Mouse (Mus musculus): Measurements from ENCODE around the gene Ssbp1. TPM values are rescaled to one million over a fixed set of nuclear protein-coding genes. Genes with fewer than 3 reads are reported as not detected.
A peak's percentile ranks its signal among the peaks of the same experiment; 100 is the strongest.

Gene Ssbp1
- 174 and 202 TPM in 2 replicates for polyA plus RNA-seq (2014; fragmentation: Nextera tagmentation; extraction: Ambion mirVana)

GRCm38 (mm10) chr6:40470916-40471719 is at the start of gene Ssbp1:
TSS of gene Ssbp1 (plus strand) at chr6:40471352.
- H3K9me3 ChIP-seq (replicated peaks; ENCODE audit: control insufficient read depth, low read length): no peaks in the 10 kb centered on the region
- 1% methylated on average over 54 of the region's 54 CpGs for WGBS
- H3K4me3 ChIP-seq (ENCODE audit: low read depth, low read length): peak within 1 kb of the TSS; percentile 57
- peaks cover 3% of the 10 kb centered on the region; the same call in 1 of the 2 replicates for H3K36me3 ChIP-seq (replicated peaks; ENCODE audit: control insufficient read depth, insufficient read depth, low read depth, low read length)
- H3K9ac ChIP-seq (replicated peaks; ENCODE audit: low read length): peak within 1 kb of the TSS; percentile 84
- no peaks in the 10 kb centered on the region; the same call in 1 of the 2 replicates for H3K4me1 ChIP-seq (ENCODE audit: control insufficient read depth, insufficient read depth, low read length)
- H3K27ac ChIP-seq (replicated peaks; ENCODE audit: low read depth, low read length): peak within 1 kb of the TSS; percentile 89
- ATAC-seq (replicated peaks; ENCODE audit: insufficient number of reproducible peaks, low FRiP score, low TSS enrichment, low read depth) (peak; percentile 94), DNase-seq (ENCODE audit: low spot score) (peak; percentile 95)
- no peaks in the 10 kb centered on the region for H3K27me3 ChIP-seq (ENCODE audit: control insufficient read depth, insufficient read depth, low read length)
- peak within 1 kb of the TSS; percentile 46 for H3K4me2 ChIP-seq (ENCODE audit: low read depth, low read length)

- WGBS: 78% methylated on average over 1 of the region's 1 CpGs
- no peak for ATAC-seq (replicated peaks; ENCODE audit: insufficient number of reproducible peaks, low FRiP score, low TSS enrichment, low read depth)
Observed at GRCm38 (mm10) chr6:40423013-40423412, 48.1 kb upstream of the Ssbp1 start.

GRCm38 (mm10) chr6:40423774-40424173 is 47.4 kb upstream of the Ssbp1 start:
- 61% methylated on average over 1 of the region's 1 CpGs for WGBS
- no peaks in the 10 kb centered on the region for H3K9me3 ChIP-seq (replicated peaks; ENCODE audit: control insufficient read depth, low read length)
- no peak overlapping the region for H3K4me3 ChIP-seq (ENCODE audit: low read depth, low read length)

More at GRCm38 (mm10) chr6:40423013-40423412, 48.1 kb upstream of the Ssbp1 start:
- no peak overlapping the region for H3K9ac ChIP-seq (replicated peaks; ENCODE audit: low read length)
- H3K4me2 ChIP-seq (ENCODE audit: low read depth, low read length): no peak overlapping the region
- H3K9me3 ChIP-seq (replicated peaks; ENCODE audit: control insufficient read depth, low read length): no peaks in the 10 kb centered on the region
- DNase-seq (ENCODE audit: low spot score): no peak
- H3K4me1 ChIP-seq (ENCODE audit: control insufficient read depth, insufficient read depth, low read length): no peaks in the 10 kb centered on the region
- no peaks in the 10 kb centered on the region for H3K27me3 ChIP-seq (ENCODE audit: control insufficient read depth, insufficient read depth, low read length)
- no peak overlapping the region for H3K4me3 ChIP-seq (ENCODE audit: low read depth, low read length)
- no peak overlapping the region for H3K27ac ChIP-seq (replicated peaks; ENCODE audit: low read depth, low read length)
- no peaks in the 10 kb centered on the region for H3K36me3 ChIP-seq (replicated peaks; ENCODE audit: control insufficient read depth, insufficient read depth, low read depth, low read length)

GRCm38 (mm10) chr6:40427441-40427840 is 43.7 kb upstream of the Ssbp1 start:
- WGBS: 79% methylated on average over 7 of the region's 7 CpGs
- Histone ChIP-seq H3K9me3 (replicated peaks; ENCODE audit: control insufficient read depth, low read length) (no peaks in the 10 kb centered on the region), H3K36me3 (replicated peaks; ENCODE audit: control insufficient read depth, insufficient read depth, low read depth, low read length) (no peaks in the 10 kb centered on the region), H3K27me3 (ENCODE audit: control insufficient read depth, insufficient read depth, low read length) (no peaks in the 10 kb centered on the region), H3K4me1 (ENCODE audit: control insufficient read depth, insufficient read depth, low read length) (no peaks in the 10 kb centered on the region), H3K4me2 (ENCODE audit: low read depth, low read length) (no peak overlapping the region), H3K27ac (replicated peaks; ENCODE audit: low read depth, low read length) (no peak overlapping the region), H3K4me3 (ENCODE audit: low read depth, low read length) (no peak overlapping the region), H3K9ac (replicated peaks; ENCODE audit: low read length) (no peak overlapping the region)
- DNase-seq (ENCODE audit: low spot score) (no peak), ATAC-seq (replicated peaks; ENCODE audit: insufficient number of reproducible peaks, low FRiP score, low TSS enrichment, low read depth) (no peak)

More at GRCm38 (mm10) chr6:40423774-40424173, 47.4 kb upstream of the Ssbp1 start:
- ATAC-seq (replicated peaks; ENCODE audit: insufficient number of reproducible peaks, low FRiP score, low TSS enrichment, low read depth) (no peak), DNase-seq (ENCODE audit: low spot score) (peak; percentile 43)
- H3K36me3 ChIP-seq (replicated peaks; ENCODE audit: control insufficient read depth, insufficient read depth, low read depth, low read length): no peaks in the 10 kb centered on the region
- no peaks in the 10 kb centered on the region for H3K4me1 ChIP-seq (ENCODE audit: control insufficient read depth, insufficient read depth, low read length)
- no peaks in the 10 kb centered on the region for H3K27me3 ChIP-seq (ENCODE audit: control insufficient read depth, insufficient read depth, low read length)
- H3K9ac ChIP-seq (replicated peaks; ENCODE audit: low read length): no peak overlapping the region
- H3K4me2 ChIP-seq (ENCODE audit: low read depth, low read length): no peak overlapping the region
- no peak overlapping the region for H3K27ac ChIP-seq (replicated peaks; ENCODE audit: low read depth, low read length)

GRCm38 (mm10) chr6:40428696-40429095 is 42.5 kb upstream of the Ssbp1 start:
- Histone ChIP-seq H3K9ac (replicated peaks; ENCODE audit: low read length) (no peak overlapping the region), H3K27me3 (ENCODE audit: control insufficient read depth, insufficient read depth, low read length) (no peaks in the 10 kb centered on the region), H3K36me3 (replicated peaks; ENCODE audit: control insufficient read depth, insufficient read depth, low read depth, low read length) (no peaks in the 10 kb centered on the region), H3K4me3 (ENCODE audit: low read depth, low read length) (no peak overlapping the region), H3K27ac (replicated peaks; ENCODE audit: low read depth, low read length) (no peak overlapping the region), H3K9me3 (replicated peaks; ENCODE audit: control insufficient read depth, low read length) (no peaks in the 10 kb centered on the region), H3K4me2 (ENCODE audit: low read depth, low read length) (no peak overlapping the region), H3K4me1 (ENCODE audit: control insufficient read depth, insufficient read depth, low read length) (no peaks in the 10 kb centered on the region)
- ATAC-seq (replicated peaks; ENCODE audit: insufficient number of reproducible peaks, low FRiP score, low TSS enrichment, low read depth) (no peak), DNase-seq (ENCODE audit: low spot score) (no peak)
- 68% methylated on average over 3 of the region's 3 CpGs for WGBS

GRCm38 (mm10) chr6:40429521-40429931 is 41.6 kb upstream of the Ssbp1 start:
- no peaks in the 10 kb centered on the region for H3K9me3 ChIP-seq (replicated peaks; ENCODE audit: control insufficient read depth, low read length)
- no peak for DNase-seq (ENCODE audit: low spot score)
- WGBS: 86% methylated on average over 4 of the region's 4 CpGs

GRCm38 (mm10) chr6:40430251-40430650 is 40.9 kb upstream of the Ssbp1 start:
- H3K27ac ChIP-seq (replicated peaks; ENCODE audit: low read depth, low read length): no peak overlapping the region
- no peak overlapping the region for H3K4me2 ChIP-seq (ENCODE audit: low read depth, low read length)
- 83% methylated on average over 3 of the region's 3 CpGs for WGBS
- DNase-seq (ENCODE audit: low spot score): no peak
- no peaks in the 10 kb centered on the region for H3K36me3 ChIP-seq (replicated peaks; ENCODE audit: control insufficient read depth, insufficient read depth, low read depth, low read length)
- H3K4me1 ChIP-seq (ENCODE audit: control insufficient read depth, insufficient read depth, low read length): peaks cover 5% of the 10 kb centered on the region; the same call in 1 of the 2 replicates
- no peak for ATAC-seq (replicated peaks; ENCODE audit: insufficient number of reproducible peaks, low FRiP score, low TSS enrichment, low read depth)
- H3K4me3 ChIP-seq (ENCODE audit: low read depth, low read length): no peak overlapping the region
- no peaks in the 10 kb centered on the region for H3K27me3 ChIP-seq (ENCODE audit: control insufficient read depth, insufficient read depth, low read length)
- no peak overlapping the region for H3K9ac ChIP-seq (replicated peaks; ENCODE audit: low read length)
- no peaks in the 10 kb centered on the region for H3K9me3 ChIP-seq (replicated peaks; ENCODE audit: control insufficient read depth, low read length)

More at GRCm38 (mm10) chr6:40429521-40429931, 41.6 kb upstream of the Ssbp1 start:
- Histone ChIP-seq H3K27ac (replicated peaks; ENCODE audit: low read depth, low read length) (no peak overlapping the region), H3K36me3 (replicated peaks; ENCODE audit: control insufficient read depth, insufficient read depth, low read depth, low read length) (no peaks in the 10 kb centered on the region), H3K4me2 (ENCODE audit: low read depth, low read length) (no peak overlapping the region), H3K4me3 (ENCODE audit: low read depth, low read length) (no peak overlapping the region), H3K27me3 (ENCODE audit: control insufficient read depth, insufficient read depth, low read length) (no peaks in the 10 kb centered on the region), H3K4me1 (ENCODE audit: control insufficient read depth, insufficient read depth, low read length) (peaks cover 2% of the 10 kb centered on the region; the same call in 1 of the 2 replicates), H3K9ac (replicated peaks; ENCODE audit: low read length) (no peak overlapping the region)
- ATAC-seq (replicated peaks; ENCODE audit: insufficient number of reproducible peaks, low FRiP score, low TSS enrichment, low read depth): no peak

GRCm38 (mm10) chr6:40430878-40431277 is 40.3 kb upstream of the Ssbp1 start:
- H3K36me3 ChIP-seq (replicated peaks; ENCODE audit: control insufficient read depth, insufficient read depth, low read depth, low read length): no peaks in the 10 kb centered on the region
- H3K9ac ChIP-seq (replicated peaks; ENCODE audit: low read length): no peak overlapping the region
- 71% methylated on average over 3 of the region's 3 CpGs for WGBS
- H3K27ac ChIP-seq (replicated peaks; ENCODE audit: low read depth, low read length): no peak overlapping the region
- DNase-seq (ENCODE audit: low spot score) (no peak), ATAC-seq (replicated peaks; ENCODE audit: insufficient number of reproducible peaks, low FRiP score, low TSS enrichment, low read depth) (no peak)
- H3K4me3 ChIP-seq (ENCODE audit: low read depth, low read length): no peak overlapping the region
- peaks cover 5% of the 10 kb centered on the region; the same call in 1 of the 2 replicates for H3K4me1 ChIP-seq (ENCODE audit: control insufficient read depth, insufficient read depth, low read length)
- no peaks in the 10 kb centered on the region for H3K27me3 ChIP-seq (ENCODE audit: control insufficient read depth, insufficient read depth, low read length)
- H3K9me3 ChIP-seq (replicated peaks; ENCODE audit: control insufficient read depth, low read length): no peaks in the 10 kb centered on the region
- no peak overlapping the region for H3K4me2 ChIP-seq (ENCODE audit: low read depth, low read length)
